Mouse (Mus musculus) thymus, adult 2 months (tissue): ENCODE data around the gene Capn11.

ENCODE experiments used
- CTCF ChIP-seq: fragments of 200-500 bp; IDR thresholded peaks from 2 replicates; pipeline ENCODE4 v1.5.1; 2012; ENCODE audit warnings: mild to moderate bottlenecking, control low read depth, low read length, moderate library complexity, borderline replicate concordance; ENCODE audit not compliant: control insufficient read depth, poor library complexity, insufficient read depth; ENCODE audit errors: extremely low read depth
- POLR2A ChIP-seq: fragments of 200-500 bp; IDR thresholded peaks from 2 replicates; pipeline ENCODE4 v1.6.1; 2012; ENCODE audit warnings: mild to moderate bottlenecking, low read length, control low read depth, moderate library complexity; ENCODE audit not compliant: control insufficient read depth, poor library complexity, insufficient read depth; ENCODE audit errors: extremely low read depth

- TF ChIP-seq POLR2A (no peak), CTCF (no peak)
These were observed 49.1 kb upstream of the Capn11 start for GRCm38 (mm10) chr17:45708179-45708578.
